Mouse (Mus musculus): ENCODE results near the gene Rps6kb2.

Rps6kb2 gene

GRCm38 (mm10) chr19:4115816-4116215 lies 47.3 kb downstream of the Rps6kb2 start:
- no peak for DNase-seq

- DNase-seq, result no peak
Measured at GRCm38 (mm10) chr19:4115144-4115543, 48.0 kb downstream of the Rps6kb2 start.

GRCm38 (mm10) chr19:4114551-4114950 lies 48.6 kb downstream of the Rps6kb2 start:
- no peak for DNase-seq

GRCm38 (mm10) chr19:4113806-4114230 lies 49.3 kb downstream of the Rps6kb2 start:
- DNase-seq, result peak; percentile 51 to 66

GRCm38 (mm10) chr19:4113186-4113805 lies 49.9 kb downstream of the Rps6kb2 start:
- peak; percentile 64 to 75 for DNase-seq

- no peak for DNase-seq
Measured at GRCm38 (mm10) chr19:4112063-4112960, 50.8 kb downstream of the Rps6kb2 start.

GRCm38 (mm10) chr19:4108535-4108934 lies 54.6 kb downstream of the Rps6kb2 start:
- no peak for DNase-seq

- DNase-seq, result no peak
Measured at GRCm38 (mm10) chr19:4106654-4107053, 56.5 kb downstream of the Rps6kb2 start.

- no peak for DNase-seq
Measured at GRCm38 (mm10) chr19:4104675-4105194, 58.4 kb downstream of the Rps6kb2 start.

Measured in kidney, postnatal 4 days (tissue).